Mouse (Mus musculus): ENCODE results near the gene Slc38a7. TPM values are rescaled to one million over a fixed set of nuclear protein-coding genes. Genes with fewer than 3 reads are reported as not detected.

The Slc38a7 gene
- polyA plus RNA-seq, 1 experiment = 14.9 TPM

DNA sequence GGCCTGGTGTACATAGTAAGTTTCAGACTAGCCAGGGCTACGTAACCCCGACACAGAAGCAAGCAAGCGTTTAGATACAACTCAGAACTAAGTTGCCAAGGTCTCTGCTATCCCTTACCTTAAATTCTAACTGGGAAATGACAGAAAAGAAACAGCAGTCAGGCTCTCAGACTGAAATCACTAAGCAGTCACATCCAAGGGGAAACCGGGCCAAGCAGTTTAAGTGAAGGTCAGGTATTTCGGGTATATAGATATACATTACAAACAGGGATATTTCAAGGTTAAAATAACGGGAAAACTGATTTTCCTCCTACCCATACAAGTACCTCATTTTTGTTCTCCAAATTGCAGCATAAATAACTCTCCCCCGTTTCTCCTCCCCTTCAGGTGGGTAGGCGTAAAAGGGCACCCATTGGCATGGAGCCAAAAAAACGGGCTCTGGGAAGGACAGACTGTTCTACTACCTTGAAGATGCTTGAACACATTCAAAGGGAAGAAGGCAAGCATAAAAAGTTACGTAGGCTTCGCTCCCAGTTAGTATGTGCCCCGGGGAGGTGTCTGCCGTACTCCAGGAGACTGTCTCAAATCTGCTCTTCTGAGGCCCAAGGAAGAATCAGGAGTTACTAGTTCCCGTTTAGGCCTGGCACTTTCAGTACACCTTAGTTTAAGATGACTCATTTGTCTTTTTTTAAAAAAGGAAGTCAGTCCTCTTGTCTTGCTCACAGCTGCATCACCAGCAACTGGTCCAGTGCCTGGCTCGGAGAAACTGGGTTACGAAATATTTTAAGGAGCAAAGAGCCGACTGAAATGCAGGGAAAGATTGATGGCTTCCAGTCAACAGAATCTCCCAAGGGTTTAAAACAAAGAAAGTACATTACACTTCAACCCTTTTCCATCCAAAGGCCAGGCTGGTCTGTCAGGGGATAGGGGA is 33.6 kb upstream of the Slc38a7 start:
- Histone ChIP-seq H3K4me3 (ENCODE audit: extremely low read depth, insufficient read depth, insufficient read length) (peak overlapping the region; percentile 79), H3K27me3 (ENCODE audit: control insufficient read depth, insufficient read depth, low read length) (no peaks in the 10 kb centered on the region), H3K4me1 (ENCODE audit: control insufficient read depth, insufficient read depth, insufficient read length) (no peaks in the 10 kb centered on the region; the same call in 1 of the 2 replicates), H3K27ac (ENCODE audit: insufficient read depth, low read length) (peak overlapping the region; percentile 17), H3K36me3 (ENCODE audit: control insufficient read depth, insufficient read depth, low read length) (no peaks in the 10 kb centered on the region)
- peak in 1 of 2 experiments; percentile 29 for DNase-seq (ENCODE audit: low read depth in 1 of 2, low spot score in 2 of 2)
- no peak for TF ChIP-seq CTCF (IDR thresholded peaks at IDR 0.05; ENCODE audit: extremely low read depth, insufficient read depth, insufficient read length, insufficient replicate concordance)
- TF ChIP-seq POLR2A (IDR thresholded peaks at IDR 0.05; ENCODE audit: low read depth, low read length) = no peak
- WGBS = 52% methylated on average over 17 of the region's 17 CpGs

DNA sequence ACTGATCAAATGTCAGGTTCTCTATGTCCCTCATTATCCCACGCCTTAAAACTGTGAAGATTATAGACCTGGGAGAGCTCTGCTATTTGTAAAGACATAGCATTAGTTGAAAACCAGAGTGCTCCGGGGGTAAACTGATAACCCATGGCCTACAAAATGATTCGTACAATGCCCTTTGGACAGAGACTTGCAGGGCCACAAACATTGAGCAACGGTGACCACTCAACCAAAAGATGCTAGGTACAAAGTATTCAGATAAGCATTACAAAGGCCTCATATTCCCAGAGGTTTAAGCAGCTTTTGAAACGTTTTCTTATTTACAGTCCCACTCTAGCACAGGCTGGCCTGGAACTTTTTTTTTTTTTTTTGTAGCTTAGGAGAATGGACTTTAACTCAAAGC is 32.6 kb upstream of the Slc38a7 start:
- Histone ChIP-seq H3K27me3 (ENCODE audit: control insufficient read depth, insufficient read depth, low read length) (no peaks in the 10 kb centered on the region), H3K27ac (ENCODE audit: insufficient read depth, low read length) (no peak overlapping the region), H3K36me3 (ENCODE audit: control insufficient read depth, insufficient read depth, low read length) (no peaks in the 10 kb centered on the region), H3K4me1 (ENCODE audit: control insufficient read depth, insufficient read depth, insufficient read length) (no peaks in the 10 kb centered on the region; the same call in 1 of the 2 replicates), H3K4me3 (ENCODE audit: extremely low read depth, insufficient read depth, insufficient read length) (no peak overlapping the region)
- 84% methylated on average over 5 of the region's 5 CpGs for WGBS
- no peak for TF ChIP-seq CTCF (IDR thresholded peaks at IDR 0.05; ENCODE audit: extremely low read depth, insufficient read depth, insufficient read length, insufficient replicate concordance)
- no peak for TF ChIP-seq POLR2A (IDR thresholded peaks at IDR 0.05; ENCODE audit: low read depth, low read length)
- DNase-seq (ENCODE audit: low read depth in 1 of 2, low spot score in 2 of 2) = no peak

DNA sequence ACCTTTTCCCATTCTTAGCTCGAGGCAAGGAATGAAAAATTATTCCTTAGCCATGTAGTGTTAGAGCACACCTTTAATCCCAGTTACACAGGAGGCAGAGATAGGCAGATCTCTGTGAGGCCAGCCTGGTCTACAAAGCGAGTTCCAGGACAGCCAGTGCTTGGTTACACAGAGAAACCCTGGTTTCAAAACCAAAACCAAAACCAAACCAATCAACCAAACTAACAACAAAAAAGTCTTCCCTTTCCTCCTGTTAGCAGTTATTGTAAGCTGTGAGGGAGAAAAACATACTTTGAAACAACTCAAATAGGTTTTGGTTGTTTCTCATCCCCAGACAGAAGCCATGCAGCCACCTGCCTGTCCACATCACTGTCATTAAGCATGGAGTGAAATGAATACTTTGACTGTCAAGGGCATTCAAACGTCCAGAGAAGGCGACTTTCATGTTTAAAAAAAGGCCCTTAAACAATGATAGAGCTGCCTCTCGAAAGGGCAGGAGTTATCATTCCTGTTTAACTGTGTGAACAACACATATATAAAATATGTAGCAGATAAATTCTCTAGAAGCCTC is 32.0 kb upstream of the Slc38a7 start:
- Histone ChIP-seq H3K4me3 (ENCODE audit: extremely low read depth, insufficient read depth, insufficient read length) (no peak overlapping the region), H3K27ac (ENCODE audit: insufficient read depth, low read length) (no peak overlapping the region), H3K4me1 (ENCODE audit: control insufficient read depth, insufficient read depth, insufficient read length) (no peaks in the 10 kb centered on the region; the same call in 1 of the 2 replicates), H3K27me3 (ENCODE audit: control insufficient read depth, insufficient read depth, low read length) (no peaks in the 10 kb centered on the region), H3K36me3 (ENCODE audit: control insufficient read depth, insufficient read depth, low read length) (no peaks in the 10 kb centered on the region)
- WGBS = 63% methylated on average over 5 of the region's 5 CpGs
- no peak for DNase-seq (ENCODE audit: low read depth in 1 of 2, low spot score in 2 of 2)
- TF ChIP-seq CTCF (IDR thresholded peaks at IDR 0.05; ENCODE audit: extremely low read depth, insufficient read depth, insufficient read length, insufficient replicate concordance) (no peak), POLR2A (IDR thresholded peaks at IDR 0.05; ENCODE audit: low read depth, low read length) (no peak)

DNA sequence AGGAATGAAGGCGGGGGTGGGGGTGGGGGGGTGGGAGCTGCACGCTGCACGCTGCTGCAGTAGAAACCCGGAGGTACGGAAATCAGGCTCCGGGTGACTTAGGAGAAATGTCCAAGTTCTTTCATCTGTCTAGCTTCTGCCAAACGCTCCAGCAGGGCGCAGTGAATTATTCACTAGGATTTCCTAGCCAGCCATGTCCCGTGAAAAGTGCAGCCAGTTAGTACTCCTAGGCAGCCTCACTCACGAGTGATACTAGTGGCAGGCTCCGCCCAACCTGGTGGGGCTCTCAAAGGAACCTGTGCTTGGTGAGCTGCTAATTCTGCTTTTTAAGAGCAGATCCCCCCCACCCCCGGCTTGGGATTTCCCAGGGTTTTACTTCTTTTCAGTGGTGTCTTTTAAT is 31.2 kb upstream of the Slc38a7 start:
- no peaks in the 10 kb centered on the region; the same call in 1 of the 2 replicates for H3K4me1 ChIP-seq (ENCODE audit: control insufficient read depth, insufficient read depth, insufficient read length)
- DNase-seq (ENCODE audit: low read depth in 1 of 2, low spot score in 2 of 2) = no peak
- no peak overlapping the region for H3K27ac ChIP-seq (ENCODE audit: insufficient read depth, low read length)
- TF ChIP-seq POLR2A (IDR thresholded peaks at IDR 0.05; ENCODE audit: low read depth, low read length) = no peak
- no peak for TF ChIP-seq CTCF (IDR thresholded peaks at IDR 0.05; ENCODE audit: extremely low read depth, insufficient read depth, insufficient read length, insufficient replicate concordance)
- no peaks in the 10 kb centered on the region for H3K27me3 ChIP-seq (ENCODE audit: control insufficient read depth, insufficient read depth, low read length)
- no peak overlapping the region for H3K4me3 ChIP-seq (ENCODE audit: extremely low read depth, insufficient read depth, insufficient read length)
- 88% methylated on average over 12 of the region's 12 CpGs for WGBS
- no peaks in the 10 kb centered on the region for H3K36me3 ChIP-seq (ENCODE audit: control insufficient read depth, insufficient read depth, low read length)

DNA sequence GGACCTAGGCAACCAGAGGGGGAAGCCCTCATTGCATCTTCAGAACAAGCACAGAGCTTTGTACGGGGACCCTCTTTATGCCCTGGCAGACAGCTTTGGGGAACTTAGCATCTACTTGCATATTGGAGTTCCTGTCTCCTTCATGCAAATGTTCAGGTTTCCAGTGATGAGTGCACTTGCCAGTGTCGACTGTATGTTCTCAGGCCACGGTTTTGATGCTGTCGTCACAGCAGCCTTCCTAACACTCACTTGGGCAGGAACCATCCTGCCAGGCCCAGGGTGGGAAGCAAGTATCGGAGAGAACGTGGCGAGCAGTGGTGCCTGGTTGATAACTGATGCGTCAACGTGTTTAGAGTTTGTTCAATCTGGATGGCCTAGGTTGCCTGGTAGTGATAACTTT is 28.9 kb upstream of the Slc38a7 start:
- no peak for TF ChIP-seq CTCF (IDR thresholded peaks at IDR 0.05; ENCODE audit: extremely low read depth, insufficient read depth, insufficient read length, insufficient replicate concordance)
- TF ChIP-seq POLR2A (IDR thresholded peaks at IDR 0.05; ENCODE audit: low read depth, low read length) = no peak
- 70% methylated on average over 9 of the region's 9 CpGs for WGBS
- DNase-seq (ENCODE audit: low read depth in 1 of 2, low spot score in 2 of 2) = no peak
- no peak overlapping the region for H3K4me3 ChIP-seq (ENCODE audit: extremely low read depth, insufficient read depth, insufficient read length)
- no peak overlapping the region for H3K27ac ChIP-seq (ENCODE audit: insufficient read depth, low read length)
- H3K27me3 ChIP-seq (ENCODE audit: control insufficient read depth, insufficient read depth, low read length) = no peaks in the 10 kb centered on the region
- peaks cover 3% of the 10 kb centered on the region for H3K36me3 ChIP-seq (ENCODE audit: control insufficient read depth, insufficient read depth, low read length)
- no peaks in the 10 kb centered on the region; the same call in 1 of the 2 replicates for H3K4me1 ChIP-seq (ENCODE audit: control insufficient read depth, insufficient read depth, insufficient read length)

DNA sequence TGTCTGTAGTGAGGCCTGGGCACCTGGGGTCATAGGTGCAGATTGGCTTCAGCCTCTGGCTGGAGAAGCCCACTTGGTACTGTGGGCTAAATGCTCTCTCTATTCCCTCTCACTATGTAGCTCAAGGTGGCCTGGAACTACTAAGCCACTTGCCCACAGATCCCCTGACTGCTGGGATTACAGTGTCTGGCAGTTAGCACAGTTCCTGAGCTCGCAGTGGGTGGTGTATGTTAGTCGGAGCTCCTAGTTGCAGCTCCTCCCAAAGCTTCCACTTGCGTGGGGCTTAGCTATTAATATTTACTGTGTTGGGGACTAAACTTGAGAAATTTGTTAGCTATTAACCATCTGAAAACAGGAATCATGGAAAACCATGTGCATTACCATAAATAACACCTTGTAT is 28.2 kb upstream of the Slc38a7 start:
- 67% methylated on average over 3 of the region's 3 CpGs for WGBS
- peaks cover 8% of the 10 kb centered on the region for H3K36me3 ChIP-seq (ENCODE audit: control insufficient read depth, insufficient read depth, low read length)
- no peak overlapping the region for H3K27ac ChIP-seq (ENCODE audit: insufficient read depth, low read length)
- TF ChIP-seq POLR2A (IDR thresholded peaks at IDR 0.05; ENCODE audit: low read depth, low read length) (no peak), CTCF (IDR thresholded peaks at IDR 0.05; ENCODE audit: extremely low read depth, insufficient read depth, insufficient read length, insufficient replicate concordance) (no peak)
- no peak for DNase-seq (ENCODE audit: low read depth in 1 of 2, low spot score in 2 of 2)
- H3K27me3 ChIP-seq (ENCODE audit: control insufficient read depth, insufficient read depth, low read length) = no peaks in the 10 kb centered on the region
- H3K4me1 ChIP-seq (ENCODE audit: control insufficient read depth, insufficient read depth, insufficient read length) = no peaks in the 10 kb centered on the region
- H3K4me3 ChIP-seq (ENCODE audit: extremely low read depth, insufficient read depth, insufficient read length) = no peak overlapping the region
